Mouse (Mus musculus) right cerebral cortex, adult 2 months (tissue): ENCODE data around the gene Pecr.

Source experiments
- DNase-seq, 2 experiments: peaks; one replicate each; pipeline ENCODE4 v3.0.0; 2021 to 2022; ENCODE audit warnings: low spot score in 2 of 2

Gene Pecr

DNA sequence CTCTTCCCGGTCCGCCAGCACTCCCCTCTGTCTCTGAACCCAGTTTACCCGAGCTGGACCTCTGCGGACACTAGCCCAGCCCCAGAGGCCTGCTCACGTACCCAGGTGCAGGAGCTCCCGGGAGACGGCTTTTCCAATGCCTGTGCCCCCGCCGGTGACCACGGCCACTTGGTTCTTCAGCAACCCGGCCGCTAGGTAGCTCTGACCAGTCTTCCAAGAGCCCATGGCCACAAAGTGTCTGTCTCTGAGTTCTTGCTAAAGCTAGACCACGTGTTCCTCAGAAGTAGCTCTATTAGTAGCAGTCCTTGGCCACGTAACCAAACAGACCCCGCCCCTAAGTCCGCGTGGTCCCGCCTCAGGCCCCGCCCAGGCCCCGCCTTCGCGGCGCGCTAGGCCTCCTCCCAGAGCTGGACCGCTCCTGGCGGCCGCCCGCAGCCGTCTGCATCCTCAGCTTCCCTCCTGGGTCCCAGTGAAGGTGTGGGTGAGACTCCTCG, at the start of gene Pecr, which contains the start of gene Tmem169:
Gene Pecr (minus strand): TSS at position 323 of the 494 bp plus-strand sequence.
Gene Tmem169 (plus strand): TSS at position 378 of the 494 bp plus-strand sequence.
- DNase-seq = peak; percentile 92 to 95

DNA sequence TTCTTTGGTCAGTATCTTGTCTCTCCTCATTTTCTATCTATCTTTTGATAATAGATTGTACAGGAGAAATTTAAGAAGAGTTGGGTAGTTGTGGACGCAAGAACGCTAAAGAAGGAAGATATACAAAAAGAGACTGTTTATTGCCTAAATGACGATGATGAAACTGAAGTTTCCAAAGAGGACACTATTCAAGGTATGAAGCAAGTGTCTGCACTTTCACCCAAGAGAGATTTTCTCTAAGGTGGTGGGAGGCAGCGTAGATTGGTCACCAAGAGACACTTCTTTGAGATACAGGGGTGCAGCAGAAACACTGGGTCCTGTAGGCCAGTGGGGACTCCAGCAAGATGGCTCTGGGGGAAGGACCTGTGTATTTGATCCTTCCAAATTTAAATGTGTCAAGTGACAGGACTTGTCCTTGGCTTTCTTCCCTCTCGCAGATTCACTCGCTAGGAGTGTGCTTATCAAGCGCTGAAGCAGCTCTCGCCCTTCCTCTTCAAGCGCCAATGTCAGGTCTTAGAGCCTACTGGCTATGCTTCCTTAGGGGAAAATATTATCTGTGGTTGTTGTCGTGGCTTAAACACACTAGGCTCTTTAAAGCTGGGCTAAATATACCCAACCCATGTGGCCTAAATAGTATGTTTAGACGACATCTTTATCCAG, 42.2 kb upstream of the Pecr start:
- no peak for DNase-seq

DNA sequence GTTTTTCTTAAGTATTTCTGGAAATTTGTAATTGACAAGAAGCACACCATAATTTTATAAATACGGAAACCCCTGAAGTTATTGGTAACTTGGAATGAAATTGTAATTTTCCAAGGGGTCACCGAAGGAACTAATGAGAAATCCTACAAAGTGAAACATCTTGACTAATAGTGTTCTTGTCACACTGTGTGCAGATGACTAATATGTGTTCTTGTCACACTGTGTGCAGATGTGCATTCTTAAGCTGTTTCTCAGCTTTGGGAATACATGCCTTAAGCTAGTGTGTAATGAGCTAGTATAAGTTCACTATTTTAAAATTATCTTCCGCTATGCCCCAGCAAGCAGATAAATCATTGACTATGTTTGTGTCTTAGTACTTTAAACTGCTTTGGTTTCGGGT, 39.1 kb upstream of the Pecr start:
- DNase-seq = no peak

DNA sequence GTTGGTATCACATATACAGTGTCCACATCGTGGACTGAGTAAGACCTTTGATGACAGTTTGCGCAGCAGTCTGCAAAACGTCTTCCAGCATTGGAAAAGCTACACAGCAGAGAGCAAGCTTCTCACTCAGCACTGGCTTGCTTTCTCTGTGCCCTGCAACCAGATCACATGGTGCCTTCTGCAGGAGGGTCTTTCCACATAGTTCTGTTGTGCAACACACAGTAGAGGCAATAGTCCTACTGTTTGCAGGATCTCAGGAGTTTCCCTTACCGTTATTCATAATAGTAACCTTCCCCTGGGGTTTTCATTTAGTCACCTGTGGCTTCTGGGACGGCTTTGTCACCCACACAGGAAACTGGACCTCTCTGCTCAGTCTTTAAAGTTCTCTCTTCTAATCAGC, 36.6 kb upstream of the Pecr start:
- DNase-seq = no peak

DNA sequence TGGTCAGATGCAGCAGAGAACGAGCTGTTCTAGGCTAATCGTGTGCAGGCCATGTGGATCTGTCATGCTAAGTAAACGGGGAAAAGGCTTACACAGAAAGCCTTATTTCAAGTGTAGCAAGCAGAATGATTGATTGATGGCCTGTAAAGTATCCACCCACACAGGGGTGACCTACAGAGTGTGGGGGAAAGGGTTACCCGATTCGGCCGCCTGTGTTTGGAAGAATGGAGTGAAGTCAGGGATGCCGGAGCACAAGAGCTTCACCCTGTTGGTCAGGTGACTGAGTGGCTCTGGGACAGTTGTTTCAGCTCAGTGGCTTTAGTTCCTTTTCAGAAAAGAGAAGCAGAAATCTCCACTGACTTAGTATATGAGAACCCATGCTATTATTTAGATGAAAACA, 32.8 kb upstream of the Pecr start:
- no peak for DNase-seq

DNA sequence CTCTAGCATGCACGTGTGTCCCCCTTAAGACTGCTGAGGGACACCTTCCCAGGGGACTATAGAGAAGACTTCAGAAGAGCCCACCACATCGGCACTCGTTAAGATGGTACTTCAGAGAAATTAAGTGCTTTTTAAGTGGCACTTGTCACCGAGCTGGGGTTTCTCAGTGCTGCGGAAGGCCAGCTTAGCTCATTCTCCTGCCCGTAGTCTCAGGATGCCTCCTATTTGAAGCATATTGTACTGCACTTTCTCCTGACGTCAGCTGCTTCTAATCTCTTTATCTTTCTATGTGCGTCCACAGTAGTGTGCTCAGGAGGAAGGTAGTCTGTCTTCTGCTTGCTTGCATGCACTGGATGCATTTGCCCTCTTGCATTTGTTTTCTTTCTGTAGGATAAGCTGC, 32.3 kb upstream of the Pecr start:
- DNase-seq = no peak

DNA sequence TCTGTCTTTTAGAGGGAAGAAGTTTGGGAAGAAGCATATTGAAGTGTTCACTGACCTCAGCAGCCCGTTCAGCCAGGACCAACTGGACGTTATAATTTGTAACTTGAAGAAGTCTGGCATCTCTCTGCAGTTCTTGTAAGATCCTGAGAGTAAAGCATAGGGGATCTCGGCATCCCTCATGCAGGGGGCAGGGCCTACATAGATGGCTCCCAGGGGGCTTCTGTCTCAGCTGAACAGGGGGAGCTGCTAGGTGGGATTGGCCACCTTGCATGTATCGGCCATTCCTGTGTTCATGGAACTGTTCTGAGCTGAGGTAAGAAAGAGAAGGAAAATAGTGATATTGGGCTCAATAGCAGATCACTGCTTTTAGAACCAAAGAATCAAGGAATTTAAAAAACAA, 31.3 kb upstream of the Pecr start:
- DNase-seq = no peak

DNA sequence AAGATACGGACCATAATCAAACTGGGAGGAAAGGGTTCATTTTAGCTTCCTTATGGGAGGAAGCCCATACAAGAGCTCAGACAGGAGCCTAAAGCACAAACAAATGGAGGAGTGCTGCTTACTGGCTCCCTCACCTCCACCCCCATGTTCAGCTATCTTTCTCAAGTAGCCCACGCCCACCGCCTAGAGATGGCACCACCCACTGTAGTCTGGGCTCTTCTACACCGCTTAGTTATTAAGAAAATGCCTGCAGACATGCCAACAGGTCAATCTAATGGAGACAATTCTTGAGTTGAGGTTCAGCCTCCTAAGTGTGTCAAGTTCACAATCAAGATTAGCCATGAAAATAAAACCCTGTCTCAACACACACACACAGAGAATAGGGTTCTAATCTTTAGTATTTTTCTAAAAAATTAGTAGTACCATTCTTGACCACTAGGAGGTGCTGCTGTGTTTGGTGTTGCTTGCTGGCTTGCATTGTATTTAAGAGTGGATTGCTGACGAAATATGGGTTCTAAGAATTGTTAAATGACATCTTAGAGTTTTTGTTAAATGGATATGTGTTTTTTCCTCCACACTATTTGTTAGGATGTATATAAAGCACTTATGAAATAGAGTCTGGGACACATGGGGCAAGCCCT, 29.4 kb upstream of the Pecr start:
- no peak for DNase-seq

DNA sequence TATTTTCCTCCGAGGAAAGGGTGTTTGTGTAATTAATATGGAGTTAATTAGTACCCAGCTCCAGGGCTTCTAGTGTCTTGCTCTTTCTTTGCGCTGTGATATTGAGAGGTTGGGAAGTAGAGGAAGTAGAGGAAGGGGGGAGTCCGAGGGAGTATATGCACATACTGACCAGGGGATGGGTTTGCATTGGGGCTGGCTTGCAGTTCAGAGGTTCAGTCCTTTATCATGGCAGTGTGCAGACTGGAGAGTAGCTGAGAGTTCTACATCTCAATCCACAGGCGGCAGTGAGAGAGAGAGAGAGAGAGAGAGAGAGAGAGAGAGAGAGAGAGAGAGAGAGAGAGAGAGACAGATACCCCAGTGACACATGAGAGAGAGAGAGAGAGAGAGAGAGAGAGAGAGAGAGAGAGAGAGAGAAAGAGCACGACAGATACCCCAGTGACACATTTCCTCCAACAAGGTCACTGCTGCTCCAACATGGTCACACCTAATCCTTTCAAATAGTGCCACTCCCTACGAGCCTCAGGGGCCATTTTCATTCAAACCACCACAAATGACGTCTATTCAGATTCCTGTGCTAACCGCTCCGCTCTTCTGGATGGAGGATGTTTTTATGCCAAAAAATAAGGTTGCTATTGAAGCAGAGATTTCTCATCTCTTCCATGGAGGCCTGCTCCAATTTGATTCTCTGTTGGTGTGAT, 28.7 kb upstream of the Pecr start:
- no peak for DNase-seq

DNA sequence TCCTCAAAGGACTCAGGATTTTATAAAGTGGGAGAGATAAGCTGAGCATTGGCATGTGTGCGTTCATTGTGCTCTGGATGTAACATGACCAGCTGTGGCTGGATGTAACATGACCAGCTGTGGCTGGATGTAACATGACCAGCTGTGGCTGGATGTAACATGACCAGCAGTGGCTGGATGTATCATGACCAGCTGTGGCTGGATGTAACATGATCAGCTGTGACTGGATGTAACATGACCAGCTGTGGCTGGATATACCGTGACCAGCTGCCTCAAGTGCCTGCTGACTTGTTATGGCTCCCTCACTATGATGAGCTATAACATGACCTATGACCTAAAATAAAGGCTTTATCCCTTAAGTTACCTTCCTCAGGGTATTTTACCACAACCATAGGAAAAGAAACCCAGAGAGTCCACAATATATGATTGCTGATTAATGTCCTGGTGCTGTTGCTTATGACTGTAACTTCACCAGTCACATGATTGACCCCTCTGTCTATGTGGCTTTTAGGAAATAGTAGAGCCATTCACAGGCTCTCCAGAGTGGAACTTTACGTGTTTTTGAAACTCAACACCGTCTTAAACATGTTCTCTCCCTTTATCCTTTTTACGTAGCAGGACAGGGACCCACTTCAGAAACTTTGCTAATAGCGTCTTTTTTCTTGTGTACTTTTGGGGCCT, 25.8 kb upstream of the Pecr start:
- no peak for DNase-seq

DNA sequence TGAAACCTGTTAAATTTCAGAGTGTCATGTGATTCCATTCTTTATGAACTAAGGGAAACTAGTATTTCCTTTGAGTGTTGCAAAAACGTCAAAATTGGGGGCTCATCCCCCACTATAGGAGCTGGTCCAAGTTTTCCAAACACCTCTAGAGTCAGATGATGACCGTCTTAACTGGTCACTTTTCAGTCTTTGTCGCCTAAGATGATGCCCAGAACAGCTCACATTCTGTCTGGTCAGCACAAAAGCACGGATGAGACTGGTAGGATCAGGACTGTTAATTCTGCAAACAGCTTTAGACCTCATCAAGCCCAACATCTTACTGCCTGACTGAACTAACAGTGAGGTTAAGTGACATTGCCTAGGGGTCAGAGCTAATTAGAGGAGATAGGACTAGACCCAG, 24.8 kb upstream of the Pecr start:
- DNase-seq = no peak

DNA sequence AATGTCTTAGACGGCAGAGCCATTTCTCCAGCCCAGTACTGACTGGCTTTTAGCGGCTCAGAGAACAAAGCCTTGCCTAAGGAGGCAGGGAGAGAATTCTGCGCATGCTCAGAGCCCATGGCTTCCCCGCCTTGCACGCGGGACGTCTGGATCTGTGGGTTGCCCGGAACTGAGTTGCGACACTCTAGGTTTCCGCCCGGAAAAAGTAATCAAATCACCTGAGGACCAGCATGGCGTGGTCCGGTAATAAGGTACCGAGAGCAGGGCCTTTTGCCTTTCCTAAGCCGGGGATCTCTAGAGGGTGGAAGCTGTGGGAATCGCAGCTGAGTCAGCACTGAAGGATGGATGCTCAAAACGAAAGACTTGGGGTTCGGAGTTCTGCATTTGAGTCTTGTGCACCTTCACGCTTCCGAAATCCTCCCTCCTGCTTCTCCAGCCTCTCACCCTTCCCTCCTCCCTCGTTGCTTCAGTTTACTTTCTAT, 23.2 kb upstream of the Pecr start, which contains the start of gene Xrcc5:
Gene Xrcc5 (plus strand): TSS at position 105 of the 482 bp plus-strand sequence.
- DNase-seq = peak; percentile 93

DNA sequence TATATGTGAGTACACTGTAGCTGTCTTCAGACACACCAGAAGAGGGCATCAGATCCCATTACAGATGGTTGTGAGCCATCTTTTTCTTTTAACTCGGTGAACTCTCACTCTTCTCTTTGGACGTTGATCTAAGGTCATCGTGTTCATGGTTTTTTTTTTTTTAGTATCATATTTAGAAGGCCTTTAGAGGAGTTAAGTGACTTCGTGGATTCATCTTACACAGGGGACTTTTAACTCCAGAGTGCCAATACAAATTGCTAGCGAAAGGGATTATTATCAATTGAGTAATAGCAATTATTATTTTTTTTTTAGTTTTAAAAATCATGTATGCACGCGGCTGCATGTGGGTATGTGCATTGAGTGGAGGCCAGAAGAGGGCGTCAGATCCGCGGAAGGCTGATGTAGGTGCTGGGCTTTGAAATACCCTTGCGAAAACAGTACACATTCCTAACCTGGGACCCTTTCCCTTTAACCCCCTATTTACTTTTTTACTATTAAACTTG, 22.6 kb upstream of the Pecr start:
- peak in 1 of 2 experiments; percentile 31 for DNase-seq

DNA sequence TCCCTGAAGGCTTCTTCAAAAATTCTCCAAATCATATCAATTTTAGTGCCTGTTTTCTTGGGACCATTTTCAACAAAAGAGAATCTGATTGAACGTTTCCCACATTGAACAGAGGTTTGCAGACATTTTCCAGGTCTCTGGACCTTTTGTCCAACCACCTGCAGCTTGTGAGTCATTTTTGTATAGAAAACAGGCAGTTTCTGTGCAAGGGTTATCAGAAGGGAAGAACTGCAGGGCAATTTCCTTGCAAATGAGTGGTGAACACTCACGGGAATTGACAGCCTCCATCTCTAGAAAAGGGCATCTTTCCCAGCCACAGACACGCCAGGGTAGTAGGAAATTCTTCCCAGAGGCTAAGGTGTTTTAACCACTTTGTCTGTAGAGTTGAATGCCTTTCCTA, 22.1 kb upstream of the Pecr start:
- DNase-seq = no peak

DNA sequence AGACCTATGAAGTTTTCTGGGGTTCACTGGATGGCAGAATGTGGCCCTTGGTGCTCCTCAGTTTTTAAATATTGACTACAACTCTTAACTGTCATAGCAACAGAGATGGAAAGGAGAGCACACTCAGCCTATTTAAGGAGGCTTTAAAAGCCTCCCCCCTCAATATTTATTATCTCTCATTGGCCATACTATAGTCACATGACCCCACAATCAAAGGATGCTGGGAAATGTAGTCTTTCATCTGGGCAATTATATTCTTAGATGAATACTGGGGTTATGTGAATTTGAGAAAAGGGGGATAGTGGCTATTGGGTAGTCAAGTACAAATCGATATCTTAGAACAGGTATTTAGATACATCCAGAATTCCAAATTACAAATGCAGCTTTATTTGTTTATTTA, 17.7 kb upstream of the Pecr start:
- no peak for DNase-seq

DNA sequence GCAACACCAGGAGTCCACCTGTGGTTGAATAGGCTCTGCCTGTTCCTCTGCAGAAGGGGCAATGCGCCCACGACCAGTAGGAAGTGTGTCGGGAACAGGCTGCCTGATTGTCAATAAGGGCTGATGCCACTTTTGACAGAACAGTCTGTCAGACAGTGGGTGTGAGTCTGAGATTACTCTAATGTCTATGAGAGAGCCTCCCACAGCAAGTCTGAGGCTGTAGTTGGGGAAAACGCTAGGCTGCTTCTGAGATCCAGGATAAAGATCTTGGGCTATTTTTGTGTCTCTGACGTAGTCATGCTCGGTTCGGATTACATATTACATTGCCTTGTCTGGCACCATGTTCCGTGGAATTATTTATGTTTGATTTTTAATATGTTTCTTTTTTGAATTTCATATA, 11.6 kb upstream of the Pecr start:
- DNase-seq = peak in 1 of 2 experiments; percentile 16

DNA sequence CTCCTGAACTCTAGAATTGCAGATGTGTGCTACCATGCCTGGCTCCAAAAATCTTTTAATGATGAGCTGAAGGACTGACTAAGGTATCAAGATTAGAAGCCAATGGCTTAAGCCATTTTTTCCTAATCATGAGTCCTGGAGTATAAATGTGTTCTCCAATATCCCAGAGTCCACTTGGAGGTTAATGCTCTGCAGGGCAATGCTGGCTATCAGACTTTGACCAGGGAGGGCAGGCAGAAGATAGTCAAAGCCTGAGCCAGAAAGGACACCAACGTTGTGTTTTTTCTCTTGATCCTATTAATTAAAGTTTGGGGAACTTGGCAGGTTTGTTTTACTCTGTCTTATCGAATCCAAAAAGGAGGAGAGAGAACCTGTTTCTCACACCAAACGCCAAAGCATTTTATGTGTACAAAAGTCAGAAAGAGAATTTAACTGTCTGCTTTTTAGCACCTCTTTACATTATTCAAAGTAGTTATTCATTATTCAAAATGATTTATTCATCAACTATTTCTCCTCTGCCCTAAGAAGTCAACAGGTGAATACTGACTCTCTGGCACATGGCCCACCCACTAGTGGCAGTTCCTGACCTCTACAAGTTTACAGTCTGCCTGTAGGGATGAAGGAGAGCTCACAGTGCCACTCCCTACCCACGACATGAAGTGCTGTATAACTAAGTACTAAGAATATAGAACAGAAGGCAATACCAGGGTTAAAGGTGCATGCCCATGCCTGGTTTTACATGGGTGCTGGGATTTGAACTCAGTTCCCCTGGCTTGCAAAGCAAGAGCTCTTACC, 10.0 kb upstream of the Pecr start:
- no peak for DNase-seq

DNA sequence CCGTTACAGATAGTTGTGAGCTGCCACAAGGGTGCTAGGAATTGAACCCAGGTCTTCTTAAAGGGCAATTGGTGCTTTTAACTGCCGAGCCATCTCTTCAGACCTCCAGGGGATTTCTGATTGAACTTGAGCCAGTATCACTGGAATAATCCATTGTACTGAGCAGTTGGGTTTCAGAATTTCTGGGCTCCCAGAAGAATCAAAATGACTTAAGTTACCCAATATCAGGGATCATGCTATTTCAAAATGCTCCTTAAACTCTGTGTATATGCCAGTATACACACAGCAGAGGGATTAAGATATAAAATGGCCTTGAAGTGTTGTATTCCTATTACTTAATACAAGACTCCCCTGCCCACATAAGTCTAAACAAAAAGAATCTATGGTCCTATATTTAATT, 7.8 kb upstream of the Pecr start:
- no peak for DNase-seq

DNA sequence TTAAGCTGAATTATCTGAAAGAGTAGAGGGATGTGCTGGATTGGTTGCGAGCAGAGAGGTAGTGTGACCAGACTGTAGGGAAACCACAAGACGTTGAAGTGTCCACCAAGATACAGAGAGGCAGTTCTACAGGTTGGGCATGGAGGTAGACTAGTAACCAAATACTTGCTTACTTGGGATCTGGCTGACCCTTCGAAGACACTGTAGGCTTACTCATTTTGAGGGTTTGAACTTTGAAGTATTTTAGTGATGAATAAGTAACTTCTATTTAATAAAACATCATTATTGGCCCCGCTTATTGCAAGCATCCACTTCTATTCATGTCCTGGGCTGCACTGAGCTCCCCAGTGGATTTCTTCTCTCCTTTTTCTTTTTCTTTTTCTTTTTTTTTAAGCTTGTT, 7.3 kb upstream of the Pecr start:
- DNase-seq = no peak

DNA sequence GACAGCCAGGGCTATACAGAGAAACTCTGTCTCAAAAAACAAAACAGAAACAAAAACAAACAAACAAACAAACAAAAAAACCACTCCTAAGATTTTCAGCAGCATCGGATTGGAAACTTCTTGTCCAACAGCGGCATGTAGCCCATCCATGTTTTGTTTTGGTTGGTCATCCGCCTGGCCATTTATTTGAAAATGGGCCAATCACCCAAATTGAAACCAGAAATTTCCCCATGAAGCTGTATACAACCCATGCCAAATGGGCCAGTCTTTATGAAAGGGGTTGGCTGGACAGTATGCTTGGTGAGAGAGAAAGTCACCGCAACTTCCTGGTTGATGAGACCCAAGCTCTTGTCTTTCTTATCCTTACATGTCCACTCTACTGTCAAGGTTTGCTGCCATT, 6.8 kb upstream of the Pecr start:
- no peak for DNase-seq

DNA sequence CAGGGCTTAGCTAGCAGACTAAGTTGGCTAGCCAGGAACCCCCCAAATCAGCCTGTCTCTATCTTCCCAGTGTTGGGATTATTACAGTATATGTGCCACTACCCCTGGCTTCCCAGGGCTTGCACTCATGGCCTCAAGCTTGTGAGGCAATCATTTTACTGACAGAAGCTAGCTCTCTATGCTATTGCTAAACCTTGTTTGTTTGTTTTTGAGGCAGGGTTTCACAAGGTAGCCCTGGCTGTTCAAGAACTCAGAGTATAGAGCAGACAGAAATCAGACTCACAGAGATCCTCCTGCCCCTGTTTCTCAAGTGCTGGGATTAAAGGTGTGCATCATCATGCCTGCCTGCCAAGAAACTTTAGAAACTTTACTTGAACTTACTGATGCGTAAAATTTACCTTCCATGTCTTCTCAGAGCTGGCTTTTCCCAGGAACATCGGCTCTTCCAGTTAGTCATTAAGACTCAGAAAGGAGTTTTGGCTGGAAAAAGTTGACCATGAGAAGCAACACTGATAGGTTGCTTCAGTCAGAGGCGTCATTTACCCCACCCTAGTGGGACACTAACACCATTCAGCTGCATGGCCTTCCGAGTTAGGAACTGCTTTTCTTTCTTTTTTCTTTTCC, 4.5 kb upstream of the Pecr start:
- no peak for DNase-seq
